Mouse (Mus musculus): ENCODE results near the gene Kazn.

- no peak for TF ChIP-seq BHLHE40 (IDR thresholded peaks at IDR 0.05; ENCODE audit: low read depth, low read length)
- TF ChIP-seq CTCF (conservative IDR thresholded peaks at IDR 0.05 in 1 of 2, IDR thresholded peaks at IDR 0.05 in 1 of 2; ENCODE audit: low read depth in 2 of 2, low read length in 2 of 2): no peak
- no peak for TF ChIP-seq USF1 (IDR thresholded peaks at IDR 0.05; ENCODE audit: low read depth, low read length)
Observed at GRCm38 (mm10) chr4:142076883-142077282, 162.3 kb downstream of the Kazn start.

Data from CH12.LX (cell line).